In the genomic region with DNA sequence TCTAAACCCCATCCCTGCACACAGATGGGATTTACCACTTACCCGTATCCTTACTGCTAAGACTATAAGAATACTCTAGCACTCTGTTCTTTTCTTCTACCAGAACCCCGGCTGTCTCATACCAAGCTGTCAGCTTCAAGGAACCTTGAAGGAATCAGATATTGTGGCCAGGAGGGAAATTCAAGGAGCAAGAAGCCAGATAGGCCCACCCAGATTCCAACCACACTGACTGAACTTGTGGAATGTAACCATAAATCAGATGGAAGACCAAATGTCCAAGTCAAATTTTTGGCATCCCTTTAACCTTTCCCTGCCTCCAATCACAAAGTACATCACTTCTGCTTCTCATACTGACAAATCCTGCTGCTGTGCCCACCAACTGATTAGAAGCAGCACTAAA, we compare ENCODE assay signal across 25 mouse cellular contexts. TPM values are rescaled to one million over a fixed set of nuclear protein-coding genes. Genes with fewer than 3 reads are reported as not detected.
A peak's percentile ranks its signal among the peaks of the same experiment; 100 is the strongest.
DNase-seq lines count a peak whose midpoint lies in the region; ATAC-seq lines count a peak whose summit lies in the region.
"Had no signal": no experiment of that assay in that cellular context is flagged by ENCODE, and none has a peak within 500 bp of the region (broad histone marks: within the 10 kb centered on the region; RNA-seq: fewer than 3 reads in every experiment).

No protein-coding gene starts in this region.

- no peak overlapping the region for H3K4me2 ChIP-seq in kidney, embryonic 15.5 days
- H3K4me2 ChIP-seq in midbrain, embryonic 16.5 days (ENCODE audit: low read length) = no peak overlapping the region
- H3K4me2 ChIP-seq: embryonic facial prominence, embryonic 12.5 days; forebrain, embryonic 15.5 days; heart, embryonic 13.5 days; hindbrain, embryonic 12.5 days had no signal

- DNase-seq in kidney, postnatal 10 days = no peak
- DNase-seq in 3134 (ENCODE audit: extremely low read depth, insufficient read length, low spot score) = peak; percentile 76
- DNase-seq in Muller cell, postnatal 12 days (ENCODE audit: inconsistent ontology term) = peak; percentile 34
- DNase-seq in fibroblast of lung, adult 2 months (ENCODE audit: low read depth) = peak; percentile 20
- DNase-seq: adrenal gland, adult 8-10 months; B cell, adult 2 months; cerebellum, adult 11 months; cerebellum, adult 8-10 months; cerebellum, postnatal 14 days; embryo, embryonic 11 days; gastrocnemius, postnatal 36 days; heart, adult 11 months; heart, postnatal 36 days had no signal

- ATAC-seq in kidney, embryonic 15.5 days (replicated peaks; ENCODE audit: low FRiP score) = peak; percentile 67
- no peak for ATAC-seq in midbrain, embryonic 16.5 days
- ATAC-seq in activated CD4-positive, CD25-positive, alpha-beta regulatory T cell, adult 4 months = no peak
- ATAC-seq: CD4-positive, CD25-positive, alpha-beta regulatory T cell, adult 4 months; forebrain, embryonic 15.5 days; hindbrain, embryonic 16.5 days; inflammation-experienced regulatory T-cells, adult 6 months had no signal

- H3K27ac ChIP-seq in kidney, embryonic 15.5 days = 0 out of 2 replicates have a peak overlapping the region, but pooled peaks have one; percentile 32
- H3K27ac ChIP-seq in midbrain, embryonic 16.5 days (ENCODE audit: low read length) = no peak overlapping the region
- H3K27ac ChIP-seq: embryonic facial prominence, embryonic 12.5 days; forebrain, embryonic 10.5 days; forebrain, embryonic 15.5 days; heart, embryonic 13.5 days; hindbrain, embryonic 12.5 days had no signal

- no peak overlapping the region for H3K4me3 ChIP-seq in kidney, embryonic 15.5 days (replicated peaks)
- H3K4me3 ChIP-seq in midbrain, embryonic 16.5 days (ENCODE audit: low read depth, low read length) = no peak overlapping the region
- H3K4me3 ChIP-seq: embryonic facial prominence, embryonic 12.5 days; forebrain, embryonic 10.5 days; forebrain, embryonic 15.5 days; heart, embryonic 13.5 days; hindbrain, embryonic 12.5 days had no signal

- H3K9ac ChIP-seq in kidney, embryonic 15.5 days = no peak overlapping the region
- no peak overlapping the region for H3K9ac ChIP-seq in midbrain, embryonic 16.5 days (ENCODE audit: low read depth, low read length)
- H3K9ac ChIP-seq: embryonic facial prominence, embryonic 12.5 days; forebrain, embryonic 15.5 days; heart, embryonic 13.5 days; hindbrain, embryonic 12.5 days had no signal

- 36% methylated on average over 2 of the region's 2 CpGs for WGBS in kidney, embryonic 15.5 days
- WGBS in midbrain, embryonic 16.5 days = 86% methylated on average over 2 of the region's 2 CpGs

- no peaks in the 10 kb centered on the region for H3K27me3 ChIP-seq in kidney, embryonic 15.5 days
- no peaks in the 10 kb centered on the region for H3K27me3 ChIP-seq in midbrain, embryonic 16.5 days (ENCODE audit: control insufficient read depth, insufficient read depth, low read depth, low read length)
- H3K27me3 ChIP-seq: embryonic facial prominence, embryonic 12.5 days; forebrain, embryonic 15.5 days; heart, embryonic 13.5 days; hindbrain, embryonic 12.5 days had no signal

- H3K9me3 ChIP-seq in kidney, embryonic 15.5 days (replicated peaks) = no peaks in the 10 kb centered on the region
- no peaks in the 10 kb centered on the region for H3K9me3 ChIP-seq in midbrain, embryonic 16.5 days (replicated peaks; ENCODE audit: control insufficient read depth, low read length, poor library complexity, severe bottlenecking)
- H3K9me3 ChIP-seq: embryonic facial prominence, embryonic 12.5 days; forebrain, embryonic 10.5 days; forebrain, embryonic 15.5 days; G1E; heart, embryonic 13.5 days; hindbrain, embryonic 12.5 days had no signal

- peaks cover 6% of the 10 kb centered on the region; the same call in 1 of the 2 replicates for H3K4me1 ChIP-seq in kidney, embryonic 15.5 days
- H3K4me1 ChIP-seq in midbrain, embryonic 16.5 days (ENCODE audit: control insufficient read depth, insufficient read depth, low read length) = no peaks in the 10 kb centered on the region
- H3K4me1 ChIP-seq: embryonic facial prominence, embryonic 12.5 days; forebrain, embryonic 10.5 days; forebrain, embryonic 15.5 days; heart, embryonic 13.5 days; hindbrain, embryonic 12.5 days had no signal

- H3K36me3 ChIP-seq in kidney, embryonic 15.5 days = no peaks in the 10 kb centered on the region
- H3K36me3 ChIP-seq in midbrain, embryonic 16.5 days (ENCODE audit: control insufficient read depth, insufficient read depth, low read length) = no peaks in the 10 kb centered on the region
- H3K36me3 ChIP-seq: embryonic facial prominence, embryonic 12.5 days; forebrain, embryonic 10.5 days; forebrain, embryonic 15.5 days; G1E; heart, embryonic 13.5 days; hindbrain, embryonic 12.5 days had no signal

RNA-seq across cellular contexts. Expression of a gene that starts 6.4 kb away (rescaled TPM):
- polyA plus RNA-seq in kidney, embryonic 15.5 days (2015; fragmentation: Nextera tagmentation; extraction: Ambion mirVana) = 3.7 and 3.9 TPM in 2 replicates
- polyA plus RNA-seq in midbrain, embryonic 16.5 days (2015; fragmentation: Nextera tagmentation; extraction: Ambion mirVana) = 5.6 and 6.1 TPM in 2 replicates
- not detected for polyA plus RNA-seq in activated CD4-positive, CD25-positive, alpha-beta regulatory T cell, adult 4 months (2017; shearing (Covaris generic))
- polyA plus RNA-seq: CD4-positive, CD25-positive, alpha-beta regulatory T cell, adult 4 months; G1E; inflammation-experienced regulatory T-cells, adult 6 months had no signal

RNA-seq across cellular contexts. Expression of a gene that starts 41.2 kb away (rescaled TPM):
- 50.3 and 62.9 TPM in 2 replicates for polyA plus RNA-seq in kidney, embryonic 15.5 days (2015; fragmentation: Nextera tagmentation; extraction: Ambion mirVana)
- polyA plus RNA-seq in midbrain, embryonic 16.5 days (2015; fragmentation: Nextera tagmentation; extraction: Ambion mirVana) = 21.6 and 25.4 TPM in 2 replicates
- polyA plus RNA-seq in activated CD4-positive, CD25-positive, alpha-beta regulatory T cell, adult 4 months (2017; shearing (Covaris generic)) = 10 to 100 TPM; 19.3 to 20.7 TPM

RNA-seq across cellular contexts. Expression of a gene that starts 54.0 kb away (rescaled TPM):
- 62.1 and 70.2 TPM in 2 replicates for polyA plus RNA-seq in kidney, embryonic 15.5 days (2015; fragmentation: Nextera tagmentation; extraction: Ambion mirVana)
- polyA plus RNA-seq in midbrain, embryonic 16.5 days (2015; fragmentation: Nextera tagmentation; extraction: Ambion mirVana) = 34.7 and 41.1 TPM in 2 replicates
- polyA plus RNA-seq in activated CD4-positive, CD25-positive, alpha-beta regulatory T cell, adult 4 months (2017; shearing (Covaris generic)) = 10 to 100 TPM; 18.6 to 24.6 TPM
- polyA plus RNA-seq: G1E had no signal
